Mouse (Mus musculus): ENCODE measurements around the gene Abcd3. TPM values are rescaled to one million over a fixed set of nuclear protein-coding genes. Genes with fewer than 3 reads are reported as not detected.
"Not testable (repeated sequence)": the region's sequence is repeated elsewhere in the genome, so short reads cannot be mapped to it uniquely, and the experiment has no call there.

The Abcd3 gene
- polyA plus RNA-seq, 1 experiment from 2014 or later: 90.5 TPM

- H3K9ac ChIP-seq (ENCODE audit: low read length): no peak overlapping the region
- ATAC-seq (ENCODE audit: insufficient read depth, low FRiP score): no peak; the same call in 1 of the 2 replicates
- H3K27ac ChIP-seq (ENCODE audit: low read length): no peak overlapping the region
- WGBS: 59% methylated on average over 4 of the region's 4 CpGs
- no peaks in the 10 kb centered on the region for H3K27me3 ChIP-seq (ENCODE audit: control insufficient read depth, insufficient read depth, low read length)
- no peaks in the 10 kb centered on the region for H3K9me3 ChIP-seq (replicated peaks; ENCODE audit: control insufficient read depth, low read length)
- no peak overlapping the region for H3K4me3 ChIP-seq (replicated peaks; ENCODE audit: low read length)
- H3K36me3 ChIP-seq (ENCODE audit: control insufficient read depth, insufficient read depth, low read length): peaks cover 18% of the 10 kb centered on the region
- H3K4me2 ChIP-seq (ENCODE audit: low read depth, low read length): no peak overlapping the region
- 0 out of 2 replicates have a peak, but pooled peaks cover 8% of the 10 kb centered on the region for H3K4me1 ChIP-seq (ENCODE audit: control insufficient read depth, insufficient read depth, low read length)
Observed at GRCm38 (mm10) chr3:121762056-121762852, 52.8 kb downstream of the Abcd3 start.

DNA sequence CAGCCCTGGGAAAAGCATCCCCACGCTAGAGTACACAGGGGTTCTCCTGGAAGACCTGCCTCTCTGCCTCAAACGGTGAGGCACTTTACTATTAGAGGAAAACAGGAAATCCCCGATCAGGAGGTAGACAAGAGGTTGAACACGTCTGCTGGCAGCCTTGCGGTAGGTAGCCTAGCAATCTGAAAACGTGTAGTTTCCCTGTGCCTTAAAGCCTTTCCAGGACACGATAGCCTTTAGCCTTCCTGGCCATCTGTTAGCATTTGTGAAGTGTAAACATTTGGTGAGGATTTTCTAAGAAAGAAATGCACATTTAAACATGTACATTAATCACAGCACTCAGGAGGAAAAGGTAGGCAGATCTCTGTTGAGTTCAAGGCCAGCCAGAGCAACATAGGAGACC, 56.7 kb downstream of the Abcd3 start:
- no peaks in the 10 kb centered on the region for H3K9me3 ChIP-seq (replicated peaks; ENCODE audit: control insufficient read depth, low read length)
- H3K27me3 ChIP-seq (ENCODE audit: control insufficient read depth, insufficient read depth, low read length): no peaks in the 10 kb centered on the region
- 0 out of 2 replicates have a peak, but pooled peaks cover 8% of the 10 kb centered on the region for H3K4me1 ChIP-seq (ENCODE audit: control insufficient read depth, insufficient read depth, low read length)
- peaks cover 13% of the 10 kb centered on the region for H3K36me3 ChIP-seq (ENCODE audit: control insufficient read depth, insufficient read depth, low read length)
- peak overlapping the region; percentile 85 for H3K27ac ChIP-seq (ENCODE audit: low read length)
- 25% methylated on average over 7 of the region's 7 CpGs for WGBS
- ATAC-seq (ENCODE audit: insufficient read depth, low FRiP score): peak; percentile 82
- H3K4me3 ChIP-seq (replicated peaks; ENCODE audit: low read length): no peak overlapping the region
- H3K9ac ChIP-seq (ENCODE audit: low read length): 0 out of 2 replicates have a peak overlapping the region, but pooled peaks have one; percentile 33
- no peak overlapping the region for H3K4me2 ChIP-seq (ENCODE audit: low read depth, low read length)

- Histone ChIP-seq H3K36me3 (ENCODE audit: control insufficient read depth, insufficient read depth, low read length) (peaks cover 10% of the 10 kb centered on the region; the same call in 1 of the 2 replicates), H3K27me3 (ENCODE audit: control insufficient read depth, insufficient read depth, low read length) (no peaks in the 10 kb centered on the region), H3K9me3 (replicated peaks; ENCODE audit: control insufficient read depth, low read length) (no peaks in the 10 kb centered on the region), H3K4me2 (ENCODE audit: low read depth, low read length) (no peak overlapping the region), H3K4me1 (ENCODE audit: control insufficient read depth, insufficient read depth, low read length) (0 out of 2 replicates have a peak, but pooled peaks cover 8% of the 10 kb centered on the region), H3K27ac (ENCODE audit: low read length) (no peak overlapping the region; the same call in 1 of the 2 replicates), H3K4me3 (replicated peaks; ENCODE audit: low read length) (no peak overlapping the region), H3K9ac (ENCODE audit: low read length) (no peak overlapping the region)
- 28% methylated on average over 3 of the region's 3 CpGs for WGBS
- no peak for ATAC-seq (ENCODE audit: insufficient read depth, low FRiP score)
Observed at GRCm38 (mm10) chr3:121755152-121755551, 60.0 kb downstream of the Abcd3 start.

GRCm38 (mm10) chr3:121754319-121755090, 60.6 kb downstream of the Abcd3 start:
- not testable (repeated sequence) for H3K36me3 ChIP-seq (ENCODE audit: control insufficient read depth, insufficient read depth, low read length); H3K9me3 ChIP-seq (replicated peaks; ENCODE audit: control insufficient read depth, low read length); H3K27me3 ChIP-seq (ENCODE audit: control insufficient read depth, insufficient read depth, low read length); H3K9ac ChIP-seq (ENCODE audit: low read length); H3K4me2 ChIP-seq (ENCODE audit: low read depth, low read length); H3K4me1 ChIP-seq (ENCODE audit: control insufficient read depth, insufficient read depth, low read length); ATAC-seq (ENCODE audit: insufficient read depth, low FRiP score); H3K4me3 ChIP-seq (replicated peaks; ENCODE audit: low read length)
- WGBS: 65% methylated on average over 10 of the region's 10 CpGs
- H3K27ac ChIP-seq (ENCODE audit: low read length): peak overlapping the region; percentile 42; the same call in 1 of the 2 replicates

- not testable (repeated sequence) for ATAC-seq (ENCODE audit: insufficient read depth, low FRiP score)
Observed at GRCm38 (mm10) chr3:121741186-121741848, 73.8 kb downstream of the Abcd3 start.

GRCm38 (mm10) chr3:121739489-121740213, 75.5 kb downstream of the Abcd3 start:
- Histone ChIP-seq H3K27ac (ENCODE audit: low read length) (no peak overlapping the region), H3K4me1 (ENCODE audit: control insufficient read depth, insufficient read depth, low read length) (peaks cover 12% of the 10 kb centered on the region), H3K27me3 (ENCODE audit: control insufficient read depth, insufficient read depth, low read length) (no peaks in the 10 kb centered on the region), H3K4me2 (ENCODE audit: low read depth, low read length) (no peak overlapping the region), H3K9ac (ENCODE audit: low read length) (no peak overlapping the region), H3K4me3 (replicated peaks; ENCODE audit: low read length) (no peak overlapping the region), H3K36me3 (ENCODE audit: control insufficient read depth, insufficient read depth, low read length) (no peaks in the 10 kb centered on the region), H3K9me3 (replicated peaks; ENCODE audit: control insufficient read depth, low read length) (no peaks in the 10 kb centered on the region)
- ATAC-seq (ENCODE audit: insufficient read depth, low FRiP score): no peak
- WGBS: 28% methylated on average over 17 of the region's 17 CpGs

More at GRCm38 (mm10) chr3:121741186-121741848, 73.8 kb downstream of the Abcd3 start:
- not testable (repeated sequence) for H3K4me1 ChIP-seq (ENCODE audit: control insufficient read depth, insufficient read depth, low read length); H3K27ac ChIP-seq (ENCODE audit: low read length); H3K36me3 ChIP-seq (ENCODE audit: control insufficient read depth, insufficient read depth, low read length); H3K4me2 ChIP-seq (ENCODE audit: low read depth, low read length); H3K9me3 ChIP-seq (replicated peaks; ENCODE audit: control insufficient read depth, low read length); H3K9ac ChIP-seq (ENCODE audit: low read length); H3K27me3 ChIP-seq (ENCODE audit: control insufficient read depth, insufficient read depth, low read length); H3K4me3 ChIP-seq (replicated peaks; ENCODE audit: low read length)
- WGBS: 87% methylated on average over 4 of the region's 4 CpGs

GRCm38 (mm10) chr3:121738742-121739342, 76.3 kb downstream of the Abcd3 start:
- H3K27ac ChIP-seq (ENCODE audit: low read length): no peak overlapping the region
- no peak overlapping the region for H3K9ac ChIP-seq (ENCODE audit: low read length)
- no peaks in the 10 kb centered on the region for H3K36me3 ChIP-seq (ENCODE audit: control insufficient read depth, insufficient read depth, low read length)
- 64% methylated on average over 9 of the region's 9 CpGs for WGBS
- H3K4me2 ChIP-seq (ENCODE audit: low read depth, low read length): no peak overlapping the region
- H3K9me3 ChIP-seq (replicated peaks; ENCODE audit: control insufficient read depth, low read length): no peaks in the 10 kb centered on the region
- no peak for ATAC-seq (ENCODE audit: insufficient read depth, low FRiP score)
- no peak overlapping the region for H3K4me3 ChIP-seq (replicated peaks; ENCODE audit: low read length)
- H3K27me3 ChIP-seq (ENCODE audit: control insufficient read depth, insufficient read depth, low read length): no peaks in the 10 kb centered on the region
- peaks cover 12% of the 10 kb centered on the region for H3K4me1 ChIP-seq (ENCODE audit: control insufficient read depth, insufficient read depth, low read length)

DNA sequence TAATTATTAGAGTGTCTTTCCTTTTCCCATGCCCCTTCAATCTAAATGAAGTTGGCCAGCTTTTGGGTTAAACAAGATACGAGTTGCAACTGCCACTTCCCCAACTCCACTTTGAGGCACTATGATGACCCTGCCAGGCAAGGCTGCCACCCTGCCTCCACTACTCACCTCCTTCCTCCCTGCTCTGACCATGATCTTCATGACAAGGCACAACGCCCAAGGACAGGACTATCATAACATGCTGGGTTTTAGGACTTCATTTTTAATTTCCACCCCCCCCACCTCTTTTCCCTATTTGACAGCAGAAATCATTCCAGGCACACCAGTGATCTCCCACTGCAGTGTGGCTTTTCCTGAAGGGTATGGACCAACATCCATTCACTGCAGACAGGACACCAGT, 77.2 kb downstream of the Abcd3 start:
- no peak for ATAC-seq (ENCODE audit: insufficient read depth, low FRiP score)
- Histone ChIP-seq H3K36me3 (ENCODE audit: control insufficient read depth, insufficient read depth, low read length) (no peaks in the 10 kb centered on the region), H3K4me2 (ENCODE audit: low read depth, low read length) (no peak overlapping the region), H3K9ac (ENCODE audit: low read length) (no peak overlapping the region), H3K4me3 (replicated peaks; ENCODE audit: low read length) (no peak overlapping the region), H3K4me1 (ENCODE audit: control insufficient read depth, insufficient read depth, low read length) (peaks cover 12% of the 10 kb centered on the region), H3K27me3 (ENCODE audit: control insufficient read depth, insufficient read depth, low read length) (no peaks in the 10 kb centered on the region), H3K27ac (ENCODE audit: low read length) (no peak overlapping the region), H3K9me3 (replicated peaks; ENCODE audit: control insufficient read depth, low read length) (no peaks in the 10 kb centered on the region)
- 67% methylated on average over 2 of the region's 2 CpGs for WGBS
